Mouse (Mus musculus): ENCODE results near the gene Olfr671. TPM values are rescaled to one million over a fixed set of nuclear protein-coding genes. Genes with fewer than 3 reads are reported as not detected.
"Not testable (repeated sequence)": the region's sequence is repeated elsewhere in the genome, so short reads cannot be mapped to it uniquely, and the experiment has no call there.

Gene Olfr671
- total RNA-seq (2014; rRNA removed) (not detected in 2 replicates), polyA plus RNA-seq (2012; rRNA removed) (not detected in 2 replicates)

- no peak for DNase-seq (ENCODE audit: extremely low read depth, low read depth, low spot score)
- H3K4me1 ChIP-seq (ENCODE audit: control insufficient read depth, insufficient read depth, low read length) = no peaks in the 10 kb centered on the region
- 65% methylated on average over 1 of the region's 1 CpGs for WGBS
- H3K27me3 ChIP-seq (ENCODE audit: control insufficient read depth, insufficient read depth, low read length) = no peaks in the 10 kb centered on the region
- no peak within 1 kb of the TSS for H3K9ac ChIP-seq (ENCODE audit: low read depth, low read length)
- no peak within 1 kb of the TSS for H3K27ac ChIP-seq (replicated peaks; ENCODE audit: insufficient read depth, low read depth, low read length)
- no peak within 1 kb of the TSS for H3K4me3 ChIP-seq (ENCODE audit: insufficient read depth, low read depth, low read length)
- H3K36me3 ChIP-seq (ENCODE audit: control insufficient read depth, insufficient read depth, low read length) = no peaks in the 10 kb centered on the region
- no peaks in the 10 kb centered on the region for H3K79me2 ChIP-seq (ENCODE audit: control insufficient read depth, insufficient read depth, low read length)
- no peak for TF ChIP-seq CTCF (IDR thresholded peaks at IDR 0.05; ENCODE audit: low read depth, low read length)
- no peak for TF ChIP-seq POLR2A (IDR thresholded peaks at IDR 0.05; ENCODE audit: extremely low read depth, insufficient read depth, low read length)
Measured at GRCm38 (mm10) chr7:104979026-104979425, at the start of gene Olfr671. Gene Olfr671, minus strand, starts transcription at chr7:104979126.

GRCm38 (mm10) chr7:105028360-105028759 is 49.4 kb upstream of the Olfr671 start, which contains the start of gene Olfr675:
Gene Olfr675, minus strand, starts transcription at chr7:105028460.
- Histone ChIP-seq H3K4me3 (ENCODE audit: insufficient read depth, low read depth, low read length) (no peak within 1 kb of the TSS), H3K79me2 (ENCODE audit: control insufficient read depth, insufficient read depth, low read length) (no peaks in the 10 kb centered on the region), H3K9ac (ENCODE audit: low read depth, low read length) (no peak within 1 kb of the TSS), H3K27ac (replicated peaks; ENCODE audit: insufficient read depth, low read depth, low read length) (no peak within 1 kb of the TSS), H3K36me3 (ENCODE audit: control insufficient read depth, insufficient read depth, low read length) (no peaks in the 10 kb centered on the region), H3K4me1 (ENCODE audit: control insufficient read depth, insufficient read depth, low read length) (no peaks in the 10 kb centered on the region), H3K27me3 (ENCODE audit: control insufficient read depth, insufficient read depth, low read length) (no peaks in the 10 kb centered on the region)
- TF ChIP-seq CTCF (IDR thresholded peaks at IDR 0.05; ENCODE audit: low read depth, low read length) (no peak), POLR2A (IDR thresholded peaks at IDR 0.05; ENCODE audit: extremely low read depth, insufficient read depth, low read length) (no peak)
- DNase-seq (ENCODE audit: extremely low read depth, low read depth, low spot score) = no peak
- WGBS = 81% methylated on average over 1 of the region's 1 CpGs

- Histone ChIP-seq H3K27me3 (ENCODE audit: control insufficient read depth, insufficient read depth, low read length) (no peaks in the 10 kb centered on the region), H3K4me3 (ENCODE audit: insufficient read depth, low read depth, low read length) (no peak overlapping the region), H3K79me2 (ENCODE audit: control insufficient read depth, insufficient read depth, low read length) (no peaks in the 10 kb centered on the region), H3K4me1 (ENCODE audit: control insufficient read depth, insufficient read depth, low read length) (no peaks in the 10 kb centered on the region), H3K36me3 (ENCODE audit: control insufficient read depth, insufficient read depth, low read length) (no peaks in the 10 kb centered on the region), H3K9ac (ENCODE audit: low read depth, low read length) (no peak overlapping the region), H3K27ac (replicated peaks; ENCODE audit: insufficient read depth, low read depth, low read length) (no peak overlapping the region)
- 92% methylated on average over 1 of the region's 1 CpGs for WGBS
- TF ChIP-seq POLR2A (IDR thresholded peaks at IDR 0.05; ENCODE audit: extremely low read depth, insufficient read depth, low read length) (no peak), CTCF (IDR thresholded peaks at IDR 0.05; ENCODE audit: low read depth, low read length) (no peak)
- DNase-seq (ENCODE audit: extremely low read depth, low read depth, low spot score) = peak; percentile 0
Measured at GRCm38 (mm10) chr7:105022530-105022929, 43.6 kb upstream of the Olfr671 start.

GRCm38 (mm10) chr7:105001929-105002328 is 23.0 kb upstream of the Olfr671 start, which contains the start of gene Olfr672:
Gene Olfr672, minus strand, starts transcription at chr7:105002029.
- no peaks in the 10 kb centered on the region for H3K79me2 ChIP-seq (ENCODE audit: control insufficient read depth, insufficient read depth, low read length)
- TF ChIP-seq CTCF (IDR thresholded peaks at IDR 0.05; ENCODE audit: low read depth, low read length) (no peak), POLR2A (IDR thresholded peaks at IDR 0.05; ENCODE audit: extremely low read depth, insufficient read depth, low read length) (no peak)

GRCm38 (mm10) chr7:104972507-104972906 is 6.4 kb downstream of the Olfr671 start:
- not testable (repeated sequence) for H3K4me3 ChIP-seq (ENCODE audit: insufficient read depth, low read depth, low read length); H3K27ac ChIP-seq (replicated peaks; ENCODE audit: insufficient read depth, low read depth, low read length); H3K79me2 ChIP-seq (ENCODE audit: control insufficient read depth, insufficient read depth, low read length); H3K9ac ChIP-seq (ENCODE audit: low read depth, low read length); H3K36me3 ChIP-seq (ENCODE audit: control insufficient read depth, insufficient read depth, low read length); H3K27me3 ChIP-seq (ENCODE audit: control insufficient read depth, insufficient read depth, low read length); H3K4me1 ChIP-seq (ENCODE audit: control insufficient read depth, insufficient read depth, low read length); DNase-seq (ENCODE audit: extremely low read depth, low read depth, low spot score)
- 53% methylated on average over 2 of the region's 2 CpGs for WGBS

More at GRCm38 (mm10) chr7:105001929-105002328, 23.0 kb upstream of the Olfr671 start, which contains the start of gene Olfr672:
- no peak within 1 kb of the TSS for H3K9ac ChIP-seq (ENCODE audit: low read depth, low read length)
- H3K27me3 ChIP-seq (ENCODE audit: control insufficient read depth, insufficient read depth, low read length) = no peaks in the 10 kb centered on the region
- H3K4me3 ChIP-seq (ENCODE audit: insufficient read depth, low read depth, low read length) = no peak within 1 kb of the TSS
- H3K36me3 ChIP-seq (ENCODE audit: control insufficient read depth, insufficient read depth, low read length) = no peaks in the 10 kb centered on the region
- DNase-seq (ENCODE audit: extremely low read depth, low read depth, low spot score) = no peak
- no peaks in the 10 kb centered on the region for H3K4me1 ChIP-seq (ENCODE audit: control insufficient read depth, insufficient read depth, low read length)
- H3K27ac ChIP-seq (replicated peaks; ENCODE audit: insufficient read depth, low read depth, low read length) = no peak within 1 kb of the TSS

- DNase-seq (ENCODE audit: extremely low read depth, low read depth, low spot score) = no peak
- Histone ChIP-seq H3K36me3 (ENCODE audit: control insufficient read depth, insufficient read depth, low read length) (no peaks in the 10 kb centered on the region), H3K4me3 (ENCODE audit: insufficient read depth, low read depth, low read length) (no peak within 1 kb of the TSS), H3K4me1 (ENCODE audit: control insufficient read depth, insufficient read depth, low read length) (no peaks in the 10 kb centered on the region), H3K9ac (ENCODE audit: low read depth, low read length) (no peak within 1 kb of the TSS), H3K27me3 (ENCODE audit: control insufficient read depth, insufficient read depth, low read length) (no peaks in the 10 kb centered on the region), H3K27ac (replicated peaks; ENCODE audit: insufficient read depth, low read depth, low read length) (no peak within 1 kb of the TSS), H3K79me2 (ENCODE audit: control insufficient read depth, insufficient read depth, low read length) (no peaks in the 10 kb centered on the region)
- TF ChIP-seq POLR2A (IDR thresholded peaks at IDR 0.05; ENCODE audit: extremely low read depth, insufficient read depth, low read length) (no peak), CTCF (IDR thresholded peaks at IDR 0.05; ENCODE audit: low read depth, low read length) (no peak)
- WGBS = 26% methylated on average over 1 of the region's 1 CpGs
Measured at GRCm38 (mm10) chr7:104962520-104962919, 16.4 kb downstream of the Olfr671 start, which contains the start of gene Olfr670. Gene Olfr670, minus strand, starts transcription at chr7:104962620.

GRCm38 (mm10) chr7:104950234-104950633 is 28.7 kb downstream of the Olfr671 start:
- not testable (repeated sequence) for H3K27me3 ChIP-seq (ENCODE audit: control insufficient read depth, insufficient read depth, low read length); H3K79me2 ChIP-seq (ENCODE audit: control insufficient read depth, insufficient read depth, low read length); H3K36me3 ChIP-seq (ENCODE audit: control insufficient read depth, insufficient read depth, low read length); H3K4me1 ChIP-seq (ENCODE audit: control insufficient read depth, insufficient read depth, low read length); H3K4me3 ChIP-seq (ENCODE audit: insufficient read depth, low read depth, low read length); H3K27ac ChIP-seq (replicated peaks; ENCODE audit: insufficient read depth, low read depth, low read length); H3K9ac ChIP-seq (ENCODE audit: low read depth, low read length); DNase-seq (ENCODE audit: extremely low read depth, low read depth, low spot score)
- 91% methylated on average over 16 of the region's 16 CpGs for WGBS

All from liver, adult 2 months (tissue).